In the genomic region with DNA sequence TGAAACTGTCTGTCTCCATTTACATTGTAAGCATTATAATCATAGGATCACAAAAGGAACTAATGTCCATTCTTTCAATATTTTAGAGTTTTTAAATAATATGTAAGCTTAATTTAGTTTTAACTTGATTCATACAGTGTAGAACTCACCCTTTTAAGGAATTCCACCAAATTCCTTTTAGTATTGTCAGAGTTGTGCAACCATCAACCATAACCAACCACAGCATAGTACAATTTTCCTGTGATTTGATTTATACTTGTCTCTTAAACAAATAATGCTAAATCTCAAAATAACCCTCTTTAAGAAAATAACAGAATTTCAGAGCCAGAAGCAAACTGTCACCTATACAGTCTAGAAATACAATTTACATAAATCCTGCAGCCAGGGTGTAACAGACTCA, we compare ENCODE assay signal across 14 mouse cellular contexts.
"Had no signal": no experiment of that assay in that cellular context is flagged by ENCODE, and none has a peak within 500 bp of the region (broad histone marks: within the 10 kb centered on the region; RNA-seq: fewer than 3 reads in every experiment).

No protein-coding gene starts in this region.

- H3K4me2 ChIP-seq: liver, embryonic 13.5 days; midbrain, embryonic 13.5 days had no signal

- H3K4me3 ChIP-seq: left cerebral cortex, adult 2 months; liver, embryonic 13.5 days; megakaryocyte, embryonic 14.5 days; midbrain, embryonic 10.5 days; midbrain, embryonic 13.5 days had no signal

- DNase-seq: kidney, postnatal 25 days; layer of hippocampus, postnatal 36 days; liver, embryonic 13.5 days; lung, adult 2 months; lung, postnatal 36 days; thymus, adult 2 months; thymus, postnatal 14 days; thymus, postnatal 4 days had no signal

- H3K27ac ChIP-seq: kidney, postnatal 0 days; left cerebral cortex, adult 2 months; liver, embryonic 13.5 days; midbrain, embryonic 10.5 days; midbrain, embryonic 13.5 days had no signal

- H3K9me3 ChIP-seq: liver, embryonic 13.5 days; midbrain, embryonic 10.5 days; midbrain, embryonic 13.5 days had no signal

- H3K27me3 ChIP-seq: liver, embryonic 13.5 days; megakaryocyte, embryonic 14.5 days; midbrain, embryonic 13.5 days had no signal

- ATAC-seq: midbrain, embryonic 13.5 days; midbrain, embryonic 16.5 days had no signal

- H3K9ac ChIP-seq: liver, embryonic 13.5 days; midbrain, embryonic 13.5 days had no signal

- H3K4me1 ChIP-seq: liver, embryonic 13.5 days; megakaryocyte, embryonic 14.5 days; midbrain, embryonic 10.5 days; midbrain, embryonic 13.5 days had no signal

- H3K36me3 ChIP-seq: liver, embryonic 13.5 days; midbrain, embryonic 10.5 days; midbrain, embryonic 13.5 days had no signal
